Mouse (Mus musculus): ENCODE data around the gene Mxra7.
"Not testable (repeated sequence)": the region's sequence is repeated elsewhere in the genome, so short reads cannot be mapped to it uniquely, and the experiment has no call there.

The Mxra7 gene

DNA sequence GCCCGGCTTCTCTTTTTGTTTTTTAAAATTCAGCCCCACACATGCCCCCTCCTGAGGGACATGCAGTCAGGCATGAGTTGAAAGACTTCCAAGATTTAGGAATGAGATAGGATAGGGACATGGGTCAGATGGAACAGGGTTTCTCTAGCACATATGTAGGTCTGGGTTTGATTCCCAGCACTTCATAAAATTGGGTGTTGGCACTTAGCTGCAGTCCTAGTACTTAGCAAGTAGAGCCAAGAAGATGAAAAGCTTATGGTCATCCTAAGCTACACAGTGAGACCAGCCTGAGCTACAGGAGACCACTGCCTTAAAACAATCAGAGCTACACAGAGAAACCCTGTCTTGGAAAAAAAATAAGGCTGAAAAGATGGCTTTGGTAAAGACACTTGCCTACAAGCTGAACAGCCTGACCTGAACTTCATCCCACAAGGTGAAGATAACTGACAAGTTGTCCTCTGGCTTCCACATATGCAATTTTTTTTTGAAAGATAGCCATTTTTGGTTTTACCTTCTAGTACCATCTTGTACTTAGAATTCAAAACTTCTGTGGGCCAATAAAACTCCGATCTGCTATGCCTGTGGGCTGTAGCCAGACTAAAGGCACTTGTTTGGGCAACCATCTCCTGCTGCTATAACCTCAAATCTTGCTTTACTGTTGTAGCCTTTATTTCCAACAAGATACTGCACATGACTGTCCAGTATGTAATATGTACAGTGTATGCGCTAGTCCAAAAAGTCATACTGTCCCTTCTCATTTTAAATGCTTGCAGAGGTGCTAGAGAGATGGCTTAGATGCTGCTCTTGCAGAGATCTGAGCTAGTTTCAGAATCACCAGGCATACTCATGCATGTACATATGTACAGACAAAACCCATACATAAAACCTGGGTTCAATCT, 19.6 kb upstream of the Mxra7 start:
- in situ Hi-C loops (cut with MboI, MseI), result no loop called here

DNA sequence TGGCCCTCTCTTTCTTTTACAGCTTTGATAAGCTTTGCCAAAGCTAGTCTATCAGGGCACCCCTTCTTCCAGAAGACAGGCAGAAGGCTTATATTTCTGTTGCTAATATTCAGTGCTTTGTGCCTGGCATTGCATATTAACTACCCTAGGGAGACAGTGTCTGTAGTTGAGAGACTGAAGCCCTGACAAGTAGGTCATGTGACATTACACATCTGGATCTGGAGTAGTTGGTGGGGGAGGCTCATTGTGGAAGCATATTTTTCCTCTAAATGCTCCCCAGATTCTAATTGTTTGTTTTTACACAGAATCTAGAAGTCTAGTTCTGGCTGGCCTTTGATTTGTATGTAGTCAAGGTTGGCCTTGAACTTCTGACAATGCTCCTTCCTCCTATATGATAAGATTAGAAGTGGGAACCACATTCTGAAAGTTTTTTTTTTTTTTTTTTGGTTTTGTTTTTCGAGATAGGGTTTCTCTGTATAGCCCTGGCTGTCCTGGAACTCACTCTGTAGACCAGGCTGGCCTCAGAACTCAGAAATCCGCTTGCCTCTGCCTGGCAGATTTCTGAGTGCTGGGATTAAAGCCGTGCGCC, 18.8 kb upstream of the Mxra7 start:
- in situ Hi-C loops (cut with MboI, MseI), result no loop called here

DNA sequence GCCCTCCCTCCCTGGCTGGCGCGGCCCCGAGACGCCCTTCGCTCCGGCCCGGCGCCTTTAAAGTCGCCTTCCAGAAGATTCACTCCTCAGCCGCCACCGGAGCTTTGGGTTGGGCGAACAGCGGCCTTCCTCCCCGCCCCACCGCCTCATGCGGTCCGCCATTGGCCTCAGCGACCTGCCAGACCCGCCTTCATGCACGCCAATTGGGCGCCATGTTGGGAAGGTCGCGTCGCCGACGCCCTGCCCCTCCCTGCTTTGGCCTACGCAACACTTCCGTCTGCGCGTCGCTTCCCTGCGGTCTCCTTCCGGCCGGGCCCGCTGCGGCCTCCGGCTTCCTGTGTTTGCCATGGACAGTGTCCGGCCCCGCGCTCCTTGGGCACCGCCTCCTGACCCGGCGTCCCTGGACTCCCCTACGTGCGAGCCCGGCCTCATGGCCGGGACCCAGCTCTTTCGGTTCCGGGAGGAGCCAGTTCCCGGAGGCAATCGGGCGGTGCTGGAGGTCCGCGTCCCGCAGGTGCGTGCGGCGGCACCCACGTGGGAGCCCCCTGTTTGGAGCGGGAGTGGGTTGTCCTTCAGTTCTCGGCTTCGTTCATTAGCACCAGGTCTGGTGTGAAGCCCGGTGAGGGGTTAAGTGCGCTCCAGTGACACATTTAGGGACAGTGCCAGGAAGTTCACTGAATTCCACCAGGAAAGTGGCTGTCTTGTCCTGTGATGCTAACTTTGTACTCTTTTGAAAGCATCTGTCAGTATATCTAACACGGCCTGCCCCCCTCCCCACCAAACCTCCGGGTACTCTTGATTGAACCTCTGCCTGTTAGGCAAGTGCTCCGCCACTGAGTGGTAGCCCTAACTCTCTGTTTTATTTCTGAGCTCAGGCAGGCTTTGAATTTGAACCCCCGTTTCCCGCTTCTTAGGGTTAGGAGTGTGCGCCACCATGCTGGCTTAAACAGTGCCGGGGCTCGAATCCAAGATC, 15.7 kb upstream of the Mxra7 start, which contains the start of the genes Mettl23 and Jmjd6:
Gene Mettl23, plus strand, starts transcription at position 18 of the 973 bp plus-strand sequence.
Gene Jmjd6, minus strand, starts transcription at position 189 of the 973 bp plus-strand sequence.
- in situ Hi-C loops (cut with MboI, MseI), result no loop called here

DNA sequence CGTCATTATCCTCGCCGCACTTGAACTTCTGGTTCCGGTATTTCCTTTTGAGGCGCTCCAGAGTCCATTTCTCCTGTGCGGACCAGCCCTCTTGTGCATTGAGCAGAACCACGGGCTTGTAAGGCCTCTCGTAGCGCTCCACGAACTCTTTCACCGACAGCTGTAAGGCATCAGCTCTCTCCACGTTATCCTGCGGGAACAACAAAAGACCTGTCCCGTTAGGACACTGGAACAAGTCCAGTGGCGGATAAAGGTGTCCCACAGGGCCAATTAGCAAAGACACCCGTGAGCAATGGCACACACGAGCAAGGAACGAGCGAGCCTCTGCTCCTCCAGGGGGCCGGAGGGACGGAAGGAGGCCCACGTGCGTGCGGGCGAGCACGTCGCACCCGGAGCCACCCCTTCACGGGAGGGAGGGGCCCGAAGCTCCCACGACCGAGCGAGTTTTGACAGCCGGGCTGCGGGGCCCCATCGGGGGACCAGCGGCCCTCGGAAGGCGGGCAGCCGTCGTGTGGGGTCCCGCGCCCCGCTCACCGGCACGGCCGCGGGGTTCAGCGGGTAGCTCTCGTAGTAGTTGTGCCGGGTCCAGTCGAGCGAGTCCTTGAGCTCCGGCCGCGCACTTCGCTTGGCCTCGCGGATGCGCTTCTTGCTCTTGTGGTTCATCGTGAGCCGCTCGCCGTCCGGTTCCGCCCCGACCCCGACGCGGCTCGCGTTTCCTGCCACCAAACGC, 14.8 kb upstream of the Mxra7 start:
- in situ Hi-C loops (cut with MboI, MseI), result no loop called here

DNA sequence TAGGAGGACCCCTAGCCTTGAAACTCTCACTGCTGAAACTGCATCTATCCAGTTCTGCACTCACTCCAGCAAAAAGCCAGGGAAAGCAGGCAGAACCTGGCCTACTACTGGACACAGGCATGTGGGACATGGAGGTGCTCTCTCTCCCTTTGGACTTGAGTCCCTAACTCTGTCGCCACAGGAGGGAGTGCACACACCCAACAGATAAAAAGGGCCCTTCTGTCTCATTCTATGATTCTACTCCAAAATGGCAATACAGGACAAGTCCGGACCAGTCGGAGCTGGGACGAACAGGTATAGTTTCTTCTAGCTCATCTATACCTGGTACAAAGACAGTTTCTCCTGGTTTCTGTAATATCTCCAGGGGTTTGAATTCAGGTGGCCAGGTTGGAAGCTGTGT, 12.9 kb upstream of the Mxra7 start:
- in situ Hi-C loops (cut with MboI, MseI), result no loop called here

DNA sequence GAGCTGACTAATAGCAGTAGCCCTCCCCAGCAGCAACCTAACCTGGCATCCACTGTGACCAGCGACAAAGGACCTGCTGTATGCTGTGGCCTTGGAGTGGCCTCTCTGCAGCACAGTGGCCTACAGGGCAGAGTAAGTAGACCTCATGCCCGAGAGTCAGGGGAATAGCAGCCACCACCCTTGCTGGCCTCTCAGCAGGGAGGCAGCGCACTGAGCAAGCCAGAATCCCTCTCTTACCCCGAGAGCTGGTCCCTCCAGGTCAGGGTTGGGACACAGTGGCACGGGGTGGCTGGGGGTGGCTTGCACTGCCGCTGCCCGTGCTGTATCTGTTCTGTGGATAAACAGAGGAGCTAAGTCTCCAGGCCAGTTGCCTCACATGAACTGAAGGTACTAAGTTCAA, 11.8 kb upstream of the Mxra7 start:
- in situ Hi-C loops (cut with MboI, MseI), result loop anchor here (10.0 kb wide), 1 partner anchor 1465 kb away; no protein-coding TSS in a partner anchor

DNA sequence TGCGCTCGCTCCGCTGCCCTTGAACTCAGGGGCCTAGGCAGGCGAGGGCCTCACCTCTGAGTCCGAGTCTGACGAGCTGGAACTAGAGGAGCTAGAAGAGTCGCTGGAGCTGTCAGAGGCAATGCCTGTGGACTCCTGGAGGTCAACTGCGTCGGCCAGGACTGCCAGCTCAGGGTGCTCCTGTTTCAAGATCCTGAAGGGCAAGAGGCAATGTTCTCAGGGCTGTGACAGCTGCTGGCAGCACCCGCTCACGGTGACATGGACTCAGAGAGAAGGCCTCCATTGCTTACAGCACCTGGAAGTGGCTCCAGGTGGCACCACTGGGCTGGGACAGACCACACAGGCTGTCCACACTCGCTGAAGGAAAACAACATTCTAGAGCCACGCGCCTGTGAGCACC, 11.1 kb upstream of the Mxra7 start:
- in situ Hi-C loops (cut with MboI, MseI), result loop anchor here (10.0 kb wide), 1 partner anchor 1464 kb away; no protein-coding TSS in a partner anchor

DNA sequence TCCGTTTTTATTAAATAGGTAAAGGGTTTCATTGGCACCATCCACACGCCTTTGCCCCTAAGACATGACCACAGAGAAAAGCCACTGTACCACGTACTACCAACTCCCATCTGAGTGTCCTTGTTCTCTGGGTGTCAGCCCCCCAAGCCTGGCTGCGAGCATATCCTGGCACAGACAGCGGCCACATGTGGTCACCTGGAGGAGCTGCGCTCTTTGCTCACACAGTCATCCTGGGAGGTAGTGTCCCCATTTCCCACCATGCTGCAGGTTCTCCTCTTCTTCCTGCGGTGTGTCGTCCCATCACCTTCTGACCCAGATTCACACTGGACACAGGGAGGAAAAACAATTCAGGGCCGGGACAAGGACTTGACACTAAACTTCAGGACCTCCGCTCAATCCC, 9.6 kb upstream of the Mxra7 start:
- in situ Hi-C loops (cut with MboI, MseI), result loop anchor here (10.0 kb wide), 1 partner anchor 1463 kb away; no protein-coding TSS in a partner anchor

DNA sequence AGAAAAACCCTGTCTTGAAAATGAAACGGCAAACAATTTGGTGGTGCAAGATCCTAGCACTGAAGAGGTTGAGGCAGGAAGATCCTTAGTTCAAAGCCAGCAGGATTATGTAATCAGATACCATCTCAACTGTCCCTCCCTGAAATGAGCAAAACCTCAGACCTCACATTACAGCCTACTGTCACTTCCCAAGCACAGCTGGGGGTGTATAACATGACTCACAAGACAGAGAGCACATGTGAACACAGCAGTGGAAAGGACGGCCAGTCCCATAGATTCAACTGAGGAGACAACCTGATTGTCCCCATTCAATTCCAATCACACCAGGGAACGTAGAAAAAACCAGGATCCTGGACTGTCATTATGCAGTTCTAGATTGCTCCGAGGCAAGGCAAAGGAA, 8.4 kb upstream of the Mxra7 start:
- in situ Hi-C loops (cut with MboI, MseI), result loop anchor here (10.0 kb wide), 1 partner anchor 1461 kb away; no protein-coding TSS in a partner anchor

DNA sequence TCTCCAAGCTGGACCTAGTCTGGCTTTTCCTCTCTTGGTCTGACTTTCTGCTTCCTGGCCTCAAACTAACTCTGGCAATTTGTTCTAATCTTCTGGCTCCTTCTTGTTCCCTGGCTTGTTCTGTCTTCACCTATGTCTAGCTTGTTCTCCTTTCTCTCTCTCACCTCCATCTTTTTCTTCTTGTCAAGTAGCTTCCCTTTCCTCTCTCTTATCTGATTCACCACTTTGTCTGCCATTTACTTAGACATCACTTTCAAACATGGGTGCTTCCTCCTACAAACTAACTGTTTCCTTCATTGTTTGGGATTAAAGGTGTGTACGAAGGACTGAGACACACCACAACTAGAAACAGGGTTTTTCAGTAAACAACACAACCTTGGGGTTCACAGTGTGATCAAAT, 7.1 kb upstream of the Mxra7 start:
- in situ Hi-C loops (cut with MboI, MseI), result loop anchor here (10.0 kb wide), 1 partner anchor 1460 kb away; no protein-coding TSS in a partner anchor

DNA sequence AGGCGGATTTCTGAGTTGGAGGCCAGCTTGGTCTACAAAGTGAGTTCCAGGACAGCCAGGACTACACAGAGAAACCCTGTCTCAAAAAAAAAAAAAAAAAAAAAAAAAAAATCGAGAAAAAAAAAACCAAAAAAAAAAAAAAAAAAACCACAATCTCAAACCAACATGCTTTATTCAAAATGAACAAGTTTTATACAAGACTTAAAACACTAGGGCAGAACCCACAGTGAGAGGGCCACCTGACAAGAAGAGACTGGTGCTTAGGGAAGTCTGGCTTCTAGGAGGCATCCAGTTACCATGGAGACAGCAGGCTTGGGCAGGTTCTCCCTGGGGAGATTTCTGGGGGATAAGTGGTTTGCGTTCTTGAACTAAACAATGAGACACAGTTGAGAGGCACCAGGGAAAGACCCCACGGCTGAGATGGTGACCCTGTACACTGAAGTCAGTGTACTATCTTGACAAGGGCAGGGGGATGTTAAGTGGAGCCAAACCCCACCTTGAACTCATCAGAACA, 4.4 kb upstream of the Mxra7 start:
- in situ Hi-C loops (cut with MboI, MseI), result loop anchor here (10.0 kb wide), 1 partner anchor 1457 kb away; no protein-coding TSS in a partner anchor

DNA sequence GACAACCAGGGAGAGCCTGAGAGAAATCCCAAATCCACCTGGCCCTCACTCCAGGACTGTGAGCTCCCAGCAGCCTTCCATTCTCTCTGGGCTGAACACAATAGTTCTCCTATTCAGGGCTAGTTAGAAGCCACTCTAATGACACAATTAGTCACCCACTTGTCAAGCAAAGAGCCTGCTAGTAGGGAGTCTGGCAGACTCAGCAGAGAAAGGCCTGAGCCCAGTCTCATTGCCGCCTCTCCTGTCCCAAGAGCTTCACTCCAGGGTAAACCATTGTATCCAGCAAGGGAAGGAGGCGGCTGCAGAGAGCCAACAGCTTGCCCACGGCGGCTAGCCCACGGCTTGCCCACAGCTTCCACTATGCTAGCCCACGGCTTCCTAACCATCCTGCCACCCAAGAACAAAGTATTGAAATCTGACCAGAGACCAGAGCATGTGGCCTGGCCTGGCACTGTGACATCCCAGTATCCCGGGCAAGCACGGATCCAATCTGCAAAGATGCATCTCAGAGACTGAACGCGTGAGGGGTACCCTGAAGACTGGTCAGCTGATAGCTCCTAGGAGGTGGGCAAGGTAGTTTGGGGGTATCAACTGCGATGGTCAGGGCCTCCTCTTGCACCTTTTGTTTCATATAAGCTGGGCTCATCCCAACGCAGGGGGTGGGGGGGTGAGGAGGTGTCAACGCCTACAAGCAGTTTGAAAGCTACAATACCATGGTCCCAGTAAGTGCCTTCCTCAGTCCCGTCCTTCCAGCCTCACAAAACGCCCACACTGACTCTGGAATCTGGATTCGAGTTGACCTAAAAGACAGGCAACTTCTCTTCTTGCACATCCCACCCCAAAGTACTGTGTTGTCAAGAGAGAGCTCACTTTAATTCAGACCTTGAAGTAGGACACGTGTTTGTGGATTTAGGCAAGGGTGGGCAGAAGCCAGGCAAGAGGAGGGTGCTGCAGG, 1.0 kb downstream of the Mxra7 start:
- in situ Hi-C loops (cut with MboI, MseI), result no loop called here

DNA sequence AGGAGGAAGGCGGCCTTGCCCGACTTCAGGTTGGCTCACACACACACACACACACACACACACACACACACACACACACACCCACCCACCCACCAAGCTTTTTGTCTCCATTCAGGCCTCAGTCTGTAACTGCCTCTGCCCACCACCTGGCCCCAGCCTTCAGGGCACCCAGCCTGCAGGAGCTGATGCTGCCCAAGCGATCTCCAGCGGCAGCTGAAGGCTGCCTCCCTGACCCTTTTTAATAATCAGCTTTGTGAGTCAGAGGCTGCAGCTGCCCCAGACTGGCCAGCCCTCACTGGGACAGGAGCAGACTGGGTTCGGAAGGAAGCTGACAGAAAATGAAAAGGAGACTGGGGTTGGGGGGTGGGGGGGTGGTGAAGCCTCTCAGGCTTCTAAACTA, 2.6 kb downstream of the Mxra7 start:
- in situ Hi-C loops (cut with MboI, MseI), result no loop called here

DNA sequence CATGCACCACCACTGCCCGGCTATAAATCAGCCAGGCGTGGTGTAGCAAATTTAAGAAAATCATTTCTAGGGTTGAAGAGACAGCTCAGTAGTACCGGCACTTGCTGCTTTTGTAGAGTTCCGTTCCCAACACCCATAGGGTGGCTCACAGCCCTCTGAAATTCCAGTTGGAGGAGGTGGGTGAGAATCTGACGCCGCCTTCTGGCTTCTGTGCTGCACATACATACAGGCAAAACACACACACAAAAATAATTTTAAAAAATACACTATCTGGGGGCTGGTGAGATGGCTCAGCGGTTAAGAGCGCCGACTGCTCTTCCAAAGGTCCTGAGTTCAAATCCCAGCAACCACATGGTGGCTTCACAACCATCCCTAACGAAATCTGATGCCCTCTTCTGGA, 4.0 kb downstream of the Mxra7 start:
- in situ Hi-C loops (cut with MboI, MseI), result not testable (repeated sequence)

DNA sequence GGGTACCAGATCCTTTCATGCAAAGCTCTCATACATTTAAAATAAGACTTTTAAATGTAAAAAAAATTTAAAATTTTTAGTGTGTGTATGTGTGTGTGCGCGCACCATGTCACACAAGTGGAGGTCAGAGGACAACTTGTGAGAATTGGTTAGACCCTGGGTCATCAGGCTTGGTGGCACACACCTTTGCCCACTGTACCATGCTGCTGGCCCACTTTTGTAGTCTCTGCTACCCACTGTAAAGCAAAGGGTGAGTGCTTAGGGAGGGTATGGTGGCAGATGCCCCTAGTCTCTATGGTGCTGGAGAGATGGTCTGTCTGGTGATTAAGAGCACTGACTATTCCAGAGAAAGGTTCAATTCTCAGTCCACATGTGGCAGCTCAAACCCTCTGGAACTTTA, 4.6 kb downstream of the Mxra7 start:
- in situ Hi-C loops (cut with MboI, MseI), result no loop called here

DNA sequence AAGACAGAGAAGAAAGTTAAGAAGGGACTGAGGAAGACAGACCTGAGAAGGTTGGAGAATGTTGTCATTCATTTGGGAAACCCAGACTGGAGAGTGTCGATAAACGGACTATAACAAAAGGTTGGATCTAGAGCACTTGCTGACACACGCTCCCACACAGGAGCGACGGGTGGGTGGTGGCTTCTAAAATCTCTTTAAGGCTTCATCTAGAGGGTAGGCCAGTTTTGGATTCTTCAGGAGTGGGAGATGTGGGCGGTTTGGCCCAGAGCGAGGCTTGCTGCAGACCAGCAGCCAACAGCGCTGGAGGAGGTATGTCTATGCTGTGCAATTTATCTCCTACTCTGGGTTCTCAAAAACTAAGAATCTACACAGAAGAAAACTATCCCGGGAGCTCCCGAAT, 5.2 kb downstream of the Mxra7 start:
- in situ Hi-C loops (cut with MboI, MseI), result no loop called here

DNA sequence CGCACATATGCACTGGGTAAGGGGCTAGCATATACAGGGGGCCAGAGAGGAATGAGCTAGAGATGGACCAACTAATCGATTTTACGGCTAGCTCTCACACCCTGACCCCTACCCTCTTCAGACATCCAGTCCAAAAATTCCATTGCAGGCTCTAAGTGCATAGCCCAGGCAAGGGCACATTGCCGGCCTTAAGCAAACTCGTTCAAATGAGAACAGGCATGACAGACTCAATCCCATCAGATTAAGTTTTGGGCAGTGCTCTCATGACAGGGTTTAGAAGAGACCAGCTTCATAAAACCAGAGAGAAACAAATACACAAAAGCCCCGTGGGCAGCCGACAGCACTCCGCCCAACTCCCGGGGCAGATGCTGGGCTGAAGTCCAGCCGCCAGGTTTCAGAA, 5.6 kb downstream of the Mxra7 start:
- in situ Hi-C loops (cut with MboI, MseI), result no loop called here

DNA sequence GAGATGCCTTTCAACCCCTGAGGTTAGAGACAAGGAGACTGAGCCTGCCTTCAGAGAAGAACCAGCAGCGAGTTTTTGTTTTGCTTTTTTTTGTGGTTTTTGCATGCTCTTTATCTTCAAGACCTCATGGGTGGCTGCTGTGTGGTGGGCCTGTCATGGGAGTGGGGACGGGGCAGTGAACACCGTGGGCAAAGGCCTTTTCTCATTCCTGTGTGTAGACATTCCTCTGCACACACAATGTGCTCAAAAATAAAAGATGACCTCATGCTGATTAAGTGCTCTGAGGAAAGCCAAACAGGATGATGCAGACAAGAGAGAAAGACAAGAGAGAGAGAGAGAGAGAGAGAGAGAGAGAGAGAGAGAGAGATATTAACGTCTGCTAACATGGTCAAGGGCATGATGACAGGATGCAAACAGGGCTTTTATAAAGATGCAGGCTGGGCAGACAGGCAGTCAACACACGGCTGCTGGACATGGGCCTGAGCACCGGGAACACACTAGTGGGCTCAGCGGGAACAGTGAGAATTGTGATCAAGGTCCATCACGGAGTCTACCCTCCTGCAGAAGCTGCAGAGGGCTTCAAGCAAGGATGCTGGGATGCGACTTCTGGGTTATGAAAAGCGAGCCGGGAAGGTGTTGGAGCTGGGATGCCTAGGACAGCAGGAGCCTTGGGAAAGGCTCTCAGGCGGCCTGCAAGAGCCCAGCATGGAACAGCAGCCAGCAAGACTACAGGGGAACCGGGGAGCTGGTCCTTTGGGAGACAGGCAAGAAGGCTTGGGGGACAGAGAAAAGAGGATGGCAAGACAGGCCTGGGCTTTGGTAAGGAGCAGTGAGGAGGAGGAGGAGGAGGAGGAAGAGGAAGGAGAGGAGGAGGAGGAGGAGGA, 6.5 kb downstream of the Mxra7 start:
- in situ Hi-C loops (cut with MboI, MseI), result no loop called here
